Mouse (Mus musculus): ENCODE data around the gene Arl3.

The Arl3 gene

DNA sequence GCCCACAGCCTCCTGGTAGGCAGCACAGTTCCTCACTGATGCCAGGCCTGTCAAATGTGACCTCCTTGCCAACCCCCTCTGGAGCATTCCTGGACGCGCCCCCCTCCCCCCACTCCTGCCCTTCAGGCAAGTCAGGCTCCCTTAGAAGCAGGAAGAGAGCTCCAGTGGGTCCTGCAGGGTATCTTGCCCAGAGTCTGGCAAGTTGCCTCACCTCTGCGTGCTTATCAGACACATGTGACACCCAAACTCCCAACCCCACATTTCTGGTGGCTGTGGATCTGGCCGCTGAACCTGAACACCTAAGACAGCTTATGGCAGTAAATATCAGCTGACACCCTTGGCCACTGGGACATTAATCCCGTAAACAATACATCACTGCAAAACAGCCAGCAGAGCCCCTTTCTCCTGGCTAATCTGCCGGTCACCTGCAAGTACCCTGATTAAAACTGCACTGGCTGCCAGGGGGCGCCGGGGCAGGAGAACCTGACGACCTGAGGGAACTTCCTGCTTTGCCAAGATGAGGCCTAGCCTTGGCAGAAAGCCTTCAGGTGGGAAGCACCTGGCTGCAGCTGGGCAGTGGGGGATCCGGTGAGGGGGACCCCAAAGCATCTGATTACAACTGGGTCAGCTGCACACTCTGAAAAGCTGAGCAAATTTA lies 40.8 kb downstream of the Arl3 start:
- peak in 1 of 2 experiments; percentile 28 for DNase-seq

- DNase-seq: peak in 1 of 2 experiments; percentile 19
Observed at GRCm38 (mm10) chr19:46531071-46532030, 41.6 kb downstream of the Arl3 start.

GRCm38 (mm10) chr19:46530449-46530990 lies 42.5 kb downstream of the Arl3 start:
- DNase-seq: no peak

GRCm38 (mm10) chr19:46529601-46530448 lies 43.2 kb downstream of the Arl3 start:
- no peak for DNase-seq

GRCm38 (mm10) chr19:46528529-46529213 lies 44.3 kb downstream of the Arl3 start:
- DNase-seq: peak; percentile 68 to 75

DNA sequence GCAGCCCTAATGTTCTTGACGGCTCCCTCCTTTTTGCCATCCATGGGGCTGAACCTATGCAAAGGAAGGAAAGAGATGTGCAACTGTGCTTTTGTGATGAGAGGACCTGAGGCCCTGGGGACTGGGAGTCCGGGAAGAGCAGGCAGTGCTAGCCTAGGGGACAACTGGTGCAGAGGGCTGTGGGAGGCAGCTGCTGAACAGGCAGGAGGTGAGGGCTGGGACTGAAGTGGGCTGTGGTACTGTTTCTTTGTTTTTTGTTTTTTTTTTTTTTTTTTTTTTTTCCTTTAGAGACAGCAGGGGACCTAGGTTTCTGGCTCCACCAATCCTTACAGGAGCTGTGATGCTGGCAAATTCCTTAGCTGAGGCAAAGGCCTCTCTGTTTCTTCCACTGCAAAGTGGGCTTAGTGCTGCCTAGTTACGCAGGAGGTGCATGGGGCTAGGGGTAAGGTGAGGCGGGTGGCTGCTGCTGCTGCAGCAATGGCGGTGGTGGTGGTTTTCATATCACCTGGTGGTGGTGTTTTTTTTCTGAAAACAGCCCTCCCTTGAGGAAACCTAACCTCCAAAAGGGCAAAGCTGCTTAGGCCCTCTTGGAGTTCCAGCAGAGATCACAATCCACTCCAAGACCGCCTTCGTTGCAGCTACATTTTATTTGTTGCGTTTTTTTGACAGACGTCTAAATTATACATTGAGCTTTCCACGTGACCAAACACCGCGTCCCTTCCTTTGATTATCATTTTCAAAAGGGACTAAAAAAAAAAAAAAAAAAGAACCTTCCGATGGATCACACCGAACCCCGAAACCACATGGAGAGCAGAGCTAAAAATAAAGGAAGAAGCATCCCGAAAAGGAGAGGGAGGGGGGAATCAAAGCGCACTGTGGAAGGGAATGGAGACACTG lies 45.1 kb downstream of the Arl3 start:
- DNase-seq: no peak

DNA sequence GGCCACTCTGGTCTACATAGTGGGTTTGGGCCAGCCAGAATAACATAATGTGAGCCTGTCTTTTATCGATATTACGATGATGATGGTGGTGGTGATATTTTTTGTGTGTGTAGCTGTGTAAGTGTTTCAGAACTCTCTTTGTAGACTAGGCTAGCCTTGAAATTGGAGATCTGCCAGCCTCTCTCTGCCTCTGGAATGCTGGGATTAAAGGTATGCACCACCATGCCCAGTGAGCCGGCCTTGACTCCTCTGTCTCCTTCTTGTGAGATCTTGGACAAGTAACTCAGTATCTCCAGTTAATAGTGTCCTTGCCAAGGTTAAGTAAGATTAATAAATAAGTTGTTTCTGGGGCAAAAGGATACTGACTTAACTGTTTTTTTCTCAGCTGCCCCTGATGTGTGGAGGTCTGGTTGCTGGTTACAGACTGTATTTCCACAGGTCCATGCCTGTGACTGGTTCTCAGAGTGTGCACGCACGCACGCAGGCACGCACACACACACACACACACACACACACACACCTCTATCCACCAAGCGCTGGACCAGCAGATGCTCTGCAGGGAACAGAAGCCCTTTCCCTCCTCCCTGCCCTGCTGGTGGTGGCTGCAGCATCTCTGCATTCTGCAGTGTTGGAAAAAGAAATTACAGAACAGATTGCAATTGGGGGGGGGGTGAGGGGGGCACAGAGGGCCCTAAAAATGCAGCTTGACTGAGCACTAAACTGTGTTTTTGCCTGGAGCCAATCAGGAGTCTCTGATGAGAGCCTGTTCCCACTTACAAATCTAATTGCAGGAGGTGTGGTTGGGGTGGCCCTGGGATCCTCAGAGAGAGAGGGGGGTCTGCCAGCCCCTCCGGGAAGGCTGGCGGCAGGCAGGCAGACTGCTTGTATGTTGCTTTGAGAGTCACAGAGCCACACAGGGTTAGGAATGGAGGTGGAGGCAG lies 47.0 kb downstream of the Arl3 start:
- DNase-seq: no peak

DNA sequence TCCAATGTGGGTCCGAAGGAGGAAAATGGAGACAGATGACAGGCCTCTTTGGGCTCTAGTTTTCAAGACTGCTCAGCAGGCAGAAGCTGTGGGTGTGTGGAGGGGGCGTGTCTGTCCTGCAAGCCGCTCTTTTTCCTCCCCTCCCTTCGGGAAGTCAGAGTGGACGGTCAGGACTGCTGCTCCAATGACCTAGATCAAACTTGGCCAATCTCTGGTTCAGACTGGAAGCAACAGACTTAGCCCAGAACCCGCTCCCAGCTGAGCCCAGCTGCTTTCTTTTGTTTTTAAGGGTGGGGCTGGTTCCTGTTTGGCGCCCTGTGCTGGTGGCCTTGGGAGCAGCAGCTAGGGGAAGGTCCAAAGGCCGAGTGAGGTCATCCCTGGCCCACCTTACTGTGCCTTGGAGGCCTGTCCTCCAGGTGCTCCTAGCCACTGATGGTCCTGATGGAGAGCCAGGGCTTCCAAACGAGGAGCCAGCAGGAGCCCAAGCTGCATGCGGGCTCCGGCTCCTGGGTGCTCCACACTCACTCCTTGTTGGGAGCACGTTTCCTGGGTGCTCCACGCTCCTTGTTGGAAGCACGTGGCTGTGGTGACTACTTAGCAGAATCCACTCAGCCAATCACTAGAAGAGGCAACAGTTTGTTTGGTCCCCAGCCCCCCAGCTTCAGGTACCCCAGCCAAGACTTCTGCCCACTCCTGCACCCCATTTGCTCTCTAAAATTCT lies 48.2 kb downstream of the Arl3 start:
- DNase-seq: no peak

DNA sequence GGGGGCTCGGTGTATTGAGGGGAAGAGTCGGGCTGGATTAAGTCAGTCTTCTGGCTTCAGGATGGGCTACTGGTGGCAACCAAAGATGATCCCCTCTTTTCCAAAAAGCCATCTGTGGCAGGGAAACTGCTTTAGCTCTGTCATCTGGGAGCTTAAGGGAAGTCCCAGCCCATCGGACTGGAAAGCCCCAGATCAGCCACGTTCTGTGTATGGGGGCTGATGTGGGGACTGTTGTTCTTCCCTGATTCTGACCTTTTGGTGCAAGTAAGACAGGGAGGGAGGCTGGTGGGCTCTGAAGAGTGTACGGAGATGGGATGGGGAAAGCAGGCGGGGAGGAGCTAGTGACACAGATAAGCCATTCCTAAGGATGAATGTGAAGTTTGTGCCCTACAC lies 48.9 kb downstream of the Arl3 start:
- DNase-seq: no peak

GRCm38 (mm10) chr19:46523480-46524151 lies 49.4 kb downstream of the Arl3 start:
- DNase-seq: peak; percentile 59 to 65

GRCm38 (mm10) chr19:46523131-46523479 lies 49.9 kb downstream of the Arl3 start:
- no peak for DNase-seq

- peak in 1 of 2 experiments; percentile 7 for DNase-seq
Observed at GRCm38 (mm10) chr19:46522433-46523044, 50.5 kb downstream of the Arl3 start.

GRCm38 (mm10) chr19:46521698-46522097 lies 51.3 kb downstream of the Arl3 start:
- no peak for DNase-seq

DNA sequence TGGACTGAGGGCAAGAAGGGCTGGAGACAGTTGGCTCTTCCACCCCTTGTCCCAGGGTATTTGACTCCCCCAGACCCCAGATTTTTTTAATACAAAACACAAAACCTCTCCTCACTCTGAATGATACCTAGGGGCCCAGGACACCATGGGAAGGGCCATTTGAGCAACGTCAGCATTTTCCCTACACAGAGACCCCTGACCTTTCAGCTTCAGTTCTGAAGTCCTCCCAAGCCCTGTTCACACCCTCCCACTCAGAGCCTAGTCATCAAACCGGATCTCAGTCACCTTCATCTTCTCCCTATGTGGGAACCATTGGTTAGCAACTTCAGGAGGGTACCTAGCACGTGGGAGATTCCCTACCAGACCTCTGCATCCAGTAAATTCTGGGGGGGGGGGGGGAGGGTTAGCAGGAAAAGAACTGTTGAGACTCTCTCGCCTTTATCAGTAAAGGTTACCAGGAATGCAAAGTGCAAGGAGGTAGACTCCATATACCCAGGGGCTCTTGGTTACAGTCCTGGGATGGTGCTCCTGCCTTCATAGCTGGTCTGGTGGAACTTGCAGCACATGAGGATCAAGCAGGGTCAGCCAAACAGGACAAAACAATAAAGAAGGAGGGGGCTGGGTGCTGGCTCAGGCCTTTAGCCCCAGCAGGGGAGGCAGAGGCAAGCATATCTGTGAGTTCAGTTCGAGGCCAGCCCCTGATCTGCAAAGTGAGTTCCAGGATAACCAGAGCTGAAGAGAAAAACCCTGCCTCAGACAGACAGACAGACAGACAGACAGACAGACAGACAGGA lies 54.0 kb downstream of the Arl3 start:
- DNase-seq: no peak

DNA sequence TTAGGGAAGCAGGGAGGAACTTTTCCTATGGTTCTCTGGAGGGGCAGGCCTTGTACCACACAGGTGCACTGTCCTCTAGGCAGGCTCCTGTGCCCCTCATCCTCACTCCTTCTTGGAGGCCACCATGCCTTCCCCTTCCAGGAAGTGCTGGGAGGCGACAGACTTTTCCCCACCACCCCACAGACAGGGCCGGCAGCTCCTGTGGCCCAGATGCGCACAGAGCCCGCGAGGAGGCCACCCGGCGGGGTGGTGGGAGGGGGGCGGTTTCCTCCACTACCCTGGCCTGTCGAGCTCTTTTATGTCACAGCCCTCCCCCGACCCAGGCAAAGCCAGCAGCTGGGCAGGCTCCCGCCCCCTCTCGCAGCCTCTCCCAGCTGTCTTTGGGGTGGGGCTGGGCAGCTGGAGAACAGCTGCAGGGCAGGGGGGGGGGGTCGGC lies 54.6 kb downstream of the Arl3 start:
- DNase-seq: no peak

DNA sequence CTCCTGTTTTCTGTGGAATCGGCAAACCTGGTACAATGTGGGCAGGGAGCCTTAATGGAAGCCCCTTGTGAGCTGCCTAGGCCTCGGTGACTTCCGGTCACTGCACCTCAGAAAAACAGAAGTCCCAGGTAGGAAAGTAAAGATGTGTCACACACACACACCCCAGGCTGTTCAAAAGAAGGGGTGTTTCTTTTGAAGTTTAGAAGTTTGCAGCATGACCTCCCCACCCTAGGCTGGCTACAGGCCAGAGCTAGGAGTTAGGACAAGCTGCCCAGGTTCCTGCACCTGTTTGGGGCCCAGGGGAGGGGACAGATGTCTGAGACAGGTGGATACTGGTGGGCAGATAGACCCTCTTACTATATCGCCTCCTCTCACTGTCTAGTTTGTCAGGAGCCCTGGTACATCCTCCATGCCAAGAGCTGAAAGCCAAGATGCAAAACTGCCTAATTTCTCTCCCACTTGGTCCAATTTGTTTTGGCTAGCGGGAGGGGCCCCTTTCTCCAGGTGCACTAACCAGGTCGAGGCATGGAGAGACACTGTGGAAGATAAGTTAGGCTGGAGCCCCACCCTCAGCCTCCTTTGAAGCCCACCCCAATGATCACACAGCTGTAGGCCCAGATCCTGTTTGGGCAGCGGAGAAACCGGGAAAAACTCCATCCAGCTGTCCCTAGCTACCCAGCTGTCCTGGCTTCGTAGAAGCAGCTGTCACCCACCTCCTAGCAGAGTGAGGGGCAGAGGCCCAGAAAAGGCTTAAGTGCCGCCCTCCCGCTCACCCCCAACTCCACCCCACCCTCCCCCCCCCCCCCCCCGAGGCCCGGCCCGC lies 55.3 kb downstream of the Arl3 start:
- DNase-seq: no peak

Data from cerebellum, adult 18-20 months (tissue).